Mouse (Mus musculus): ENCODE data around the gene Imp4. TPM values are rescaled to one million over a fixed set of nuclear protein-coding genes. Genes with fewer than 3 reads are reported as not detected.
"Not testable (repeated sequence)": the region's sequence is repeated elsewhere in the genome, so short reads cannot be mapped to it uniquely, and the experiment has no call there.

Gene Imp4
- polyA plus RNA-seq, 1 experiment from 2014 or later = 123 TPM

DNA sequence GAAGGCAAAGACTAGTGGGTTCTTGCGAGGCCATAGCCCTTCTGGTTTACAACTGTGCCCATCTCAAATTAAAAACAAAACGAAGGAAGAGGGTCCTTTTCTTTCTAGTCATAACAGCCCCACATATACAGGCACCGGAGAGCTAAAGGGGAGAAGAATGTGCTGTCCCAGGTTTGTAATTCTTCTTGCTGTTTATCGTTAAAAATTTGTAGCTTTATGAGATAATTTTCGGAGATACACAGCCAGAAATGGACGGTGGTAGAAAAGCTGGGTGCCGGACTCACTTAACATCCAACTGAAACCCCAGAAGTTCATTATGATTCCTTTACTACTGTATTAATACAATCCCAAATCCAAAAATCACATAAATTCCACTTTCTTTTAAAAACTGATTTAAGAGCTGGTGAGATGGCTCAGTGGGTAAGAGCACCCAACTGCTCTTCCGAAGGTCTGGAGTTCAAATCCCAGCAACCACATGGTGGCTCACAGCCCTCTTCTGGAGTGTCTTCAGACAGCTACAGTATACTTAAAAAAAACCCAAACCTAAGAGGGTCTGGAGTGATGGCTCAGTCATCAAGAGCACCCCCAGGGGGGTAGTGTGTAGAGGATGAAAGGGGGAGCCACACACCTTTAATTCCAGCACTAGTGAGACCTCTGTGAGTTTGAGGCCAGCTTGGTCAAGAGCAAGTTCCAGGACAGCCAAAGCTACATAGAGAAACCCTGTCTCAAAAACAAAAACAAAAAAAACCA lies 4.1 kb upstream of the Imp4 start:
- H3K4me3 ChIP-seq = peak overlapping the region; percentile 72
- H3K9me3 ChIP-seq = peaks cover 18% of the 10 kb centered on the region
- H3K27me3 ChIP-seq (replicated peaks; ENCODE audit: low read depth, poor library complexity, severe bottlenecking) = no peaks in the 10 kb centered on the region
- peak overlapping the region; percentile 91 for H3K27ac ChIP-seq (replicated peaks)
- H3K4me1 ChIP-seq = peaks cover 24% of the 10 kb centered on the region
- DNase-seq (ENCODE audit: low spot score) = no peak
- WGBS = 32% methylated on average over 8 of the region's 8 CpGs
- H3K36me3 ChIP-seq (replicated peaks) = peaks cover 29% of the 10 kb centered on the region

- DNase-seq (ENCODE audit: low spot score) = no peak
Observed at GRCm38 (mm10) chr1:34436374-34436773, 3.3 kb upstream of the Imp4 start.

GRCm38 (mm10) chr1:34437366-34437765 lies 2.3 kb upstream of the Imp4 start:
- 94% methylated on average over 8 of the region's 8 CpGs for WGBS
- Histone ChIP-seq H3K4me1 (peaks cover 31% of the 10 kb centered on the region), H3K36me3 (replicated peaks) (peaks cover 24% of the 10 kb centered on the region)
- H3K9me3 ChIP-seq; H3K4me3 ChIP-seq; DNase-seq (ENCODE audit: low spot score); H3K27me3 ChIP-seq (replicated peaks; ENCODE audit: low read depth, poor library complexity, severe bottlenecking); H3K27ac ChIP-seq (replicated peaks): not testable (repeated sequence)

More at GRCm38 (mm10) chr1:34436374-34436773, 3.3 kb upstream of the Imp4 start:
- no peaks in the 10 kb centered on the region for H3K27me3 ChIP-seq (replicated peaks; ENCODE audit: low read depth, poor library complexity, severe bottlenecking)
- peaks cover 24% of the 10 kb centered on the region for H3K36me3 ChIP-seq (replicated peaks)
- H3K27ac ChIP-seq (replicated peaks) = no peak overlapping the region
- peaks cover 10% of the 10 kb centered on the region for H3K9me3 ChIP-seq
- 78% methylated on average over 3 of the region's 3 CpGs for WGBS
- H3K4me1 ChIP-seq = peaks cover 31% of the 10 kb centered on the region
- no peak overlapping the region for H3K4me3 ChIP-seq

DNA sequence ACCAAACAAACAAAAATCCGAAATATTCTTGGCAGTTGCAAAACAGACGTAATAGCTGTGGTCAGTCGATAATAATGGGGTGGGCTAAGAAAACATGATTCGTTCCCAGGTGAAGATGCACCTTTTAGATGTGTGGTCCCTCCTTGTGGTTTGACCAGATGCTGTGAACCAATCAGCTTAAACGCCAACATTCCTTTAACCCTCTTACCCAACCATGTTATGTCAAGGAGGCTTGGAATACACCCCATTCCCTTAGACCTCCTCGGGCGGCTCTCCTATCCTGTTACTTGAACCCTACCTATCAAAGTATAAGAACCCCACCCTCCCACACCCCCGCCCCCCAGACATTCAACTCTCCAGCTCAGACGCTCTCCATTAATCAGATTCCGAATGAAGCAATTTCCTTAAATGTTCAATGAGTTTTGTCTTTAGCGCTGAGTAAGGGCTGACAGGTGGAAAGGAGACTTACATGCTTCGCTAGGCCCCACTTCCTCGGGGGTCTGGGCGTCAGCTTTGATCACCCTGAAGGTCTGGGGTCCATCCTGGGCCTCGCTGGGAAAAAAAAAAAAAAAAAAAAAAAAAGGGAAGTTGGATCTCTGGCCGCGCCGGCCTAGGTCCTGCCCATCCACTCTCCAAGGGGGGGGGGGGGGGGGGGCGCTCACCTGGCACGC lies 1.1 kb upstream of the Imp4 start:
- no peak for DNase-seq (ENCODE audit: low spot score)
- WGBS = 41% methylated on average over 17 of the region's 20 CpGs
- no peaks in the 10 kb centered on the region for H3K27me3 ChIP-seq (replicated peaks; ENCODE audit: low read depth, poor library complexity, severe bottlenecking)
- H3K36me3 ChIP-seq (replicated peaks) = peaks cover 35% of the 10 kb centered on the region
- H3K4me3 ChIP-seq = peak overlapping the region; percentile 84
- peak overlapping the region; percentile 85 for H3K27ac ChIP-seq (replicated peaks)
- no peaks in the 10 kb centered on the region for H3K9me3 ChIP-seq
- H3K4me1 ChIP-seq = peaks cover 24% of the 10 kb centered on the region

DNA sequence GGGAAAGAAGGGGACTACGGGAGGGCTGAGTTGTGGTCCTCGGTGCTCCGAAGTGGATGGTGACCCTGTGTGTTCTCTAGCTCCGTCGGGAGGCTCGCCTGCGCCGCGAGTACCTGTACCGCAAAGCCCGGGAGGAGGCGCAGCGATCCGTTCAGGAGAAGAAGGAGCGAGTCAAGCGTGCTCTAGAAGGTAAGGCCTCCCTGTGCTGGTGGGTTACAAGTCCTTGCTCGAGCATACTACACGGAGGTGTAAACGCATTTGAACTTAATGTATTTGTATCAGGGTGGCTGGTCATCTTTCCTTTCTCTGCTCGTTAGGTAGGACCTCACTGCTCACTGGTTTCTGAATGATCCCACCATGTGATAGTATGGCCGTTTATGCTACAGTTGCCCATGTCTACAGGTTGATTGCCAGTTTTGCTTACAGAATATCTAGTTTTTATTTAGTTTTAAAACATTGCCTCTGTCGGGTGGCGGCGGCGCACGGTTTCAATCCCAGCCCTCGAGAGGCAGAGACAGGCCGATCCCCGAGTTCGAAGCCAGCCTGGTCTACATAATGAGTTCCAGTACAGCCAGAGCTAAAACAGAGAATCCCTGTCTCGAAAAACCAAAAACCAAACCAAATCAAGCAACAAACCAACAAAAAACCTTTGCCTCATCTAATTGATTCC lies 445 bp downstream of the Imp4 start:
- H3K9me3 ChIP-seq = no peaks in the 10 kb centered on the region
- H3K27me3 ChIP-seq (replicated peaks; ENCODE audit: low read depth, poor library complexity, severe bottlenecking) = no peaks in the 10 kb centered on the region
- H3K36me3 ChIP-seq (replicated peaks) = peaks cover 51% of the 10 kb centered on the region
- DNase-seq (ENCODE audit: low spot score) = no peak
- peaks cover 17% of the 10 kb centered on the region for H3K4me1 ChIP-seq
- 8% methylated on average over 31 of the region's 31 CpGs for WGBS
- H3K27ac ChIP-seq (replicated peaks) = peak overlapping the region; percentile 85
- H3K4me3 ChIP-seq = peak overlapping the region; percentile 84

DNA sequence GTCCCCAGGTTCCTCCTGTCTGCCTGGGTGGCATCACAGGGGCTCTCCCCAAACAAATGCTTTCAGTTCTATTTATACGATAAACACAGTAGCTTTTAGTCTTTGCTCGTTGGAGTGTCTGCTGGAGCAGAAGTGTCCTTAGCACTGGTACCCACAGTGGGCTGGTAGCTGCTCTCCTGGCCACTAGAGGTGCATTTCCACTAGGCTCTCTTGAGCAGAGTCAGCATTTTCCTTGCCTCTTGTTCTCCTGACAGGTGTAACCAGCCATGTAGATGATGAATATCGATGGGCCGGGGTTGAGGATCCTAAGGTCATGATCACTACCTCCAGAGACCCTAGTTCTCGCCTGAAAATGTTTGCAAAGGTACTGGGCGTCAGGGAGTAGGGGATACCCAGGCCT lies 3.5 kb downstream of the Imp4 start:
- Histone ChIP-seq H3K9me3 (no peaks in the 10 kb centered on the region), H3K27ac (replicated peaks) (no peak overlapping the region), H3K36me3 (replicated peaks) (peaks cover 62% of the 10 kb centered on the region), H3K27me3 (replicated peaks; ENCODE audit: low read depth, poor library complexity, severe bottlenecking) (no peaks in the 10 kb centered on the region), H3K4me3 (no peak overlapping the region), H3K4me1 (peaks cover 17% of the 10 kb centered on the region)
- 94% methylated on average over 6 of the region's 6 CpGs for WGBS
- no peak for DNase-seq (ENCODE audit: low spot score)

- H3K9me3 ChIP-seq = no peaks in the 10 kb centered on the region
- H3K27me3 ChIP-seq (replicated peaks; ENCODE audit: low read depth, poor library complexity, severe bottlenecking) = peaks cover 68% of the 10 kb centered on the region
- H3K4me1 ChIP-seq = peaks cover 11% of the 10 kb centered on the region
- no peaks in the 10 kb centered on the region for H3K36me3 ChIP-seq (replicated peaks)
- no peak overlapping the region for H3K27ac ChIP-seq (replicated peaks)
- no peak overlapping the region for H3K4me3 ChIP-seq
- 33% methylated on average over 8 of the region's 8 CpGs for WGBS
- peak; percentile 11 for DNase-seq (ENCODE audit: low spot score)
Observed at GRCm38 (mm10) chr1:34458431-34458830, 18.8 kb downstream of the Imp4 start.

GRCm38 (mm10) chr1:34459284-34460060 lies 19.8 kb downstream of the Imp4 start, which contains the start of gene Ptpn18:
TSS of gene Ptpn18 (plus strand) at chr1:34459762.
- Histone ChIP-seq H3K4me3 (peak within 1 kb of the TSS; percentile 71), H3K36me3 (replicated peaks) (no peaks in the 10 kb centered on the region), H3K27me3 (replicated peaks; ENCODE audit: low read depth, poor library complexity, severe bottlenecking) (peaks cover 68% of the 10 kb centered on the region), H3K4me1 (peaks cover 11% of the 10 kb centered on the region), H3K27ac (replicated peaks) (0 out of 2 replicates have a peak within 1 kb of the TSS, but pooled peaks have one; percentile 24), H3K9me3 (no peaks in the 10 kb centered on the region)
- DNase-seq (ENCODE audit: low spot score) = peak; percentile 91
- under 1% methylated on average over 48 of the region's 48 CpGs for whole genome bisulfite sequencing

DNA sequence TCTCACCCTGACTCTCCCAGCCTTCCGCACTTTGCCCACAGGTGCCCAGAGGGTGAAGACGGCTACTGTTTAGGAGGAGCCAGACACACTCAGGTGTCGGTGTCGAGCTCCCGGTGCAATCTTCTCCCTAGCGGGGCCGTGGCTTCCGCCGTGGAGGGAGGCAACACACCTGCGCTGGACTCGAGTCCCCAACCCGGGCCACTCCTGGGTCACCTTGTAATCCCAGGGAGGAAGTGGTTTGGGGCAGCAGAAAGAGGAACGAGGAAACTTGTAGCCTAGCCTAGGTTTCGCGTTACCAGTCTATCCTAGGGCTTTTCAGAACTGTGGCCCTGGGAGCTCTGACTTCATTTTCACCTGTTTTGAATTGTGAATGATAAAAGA lies 20.4 kb downstream of the Imp4 start:
- Histone ChIP-seq H3K27me3 (replicated peaks; ENCODE audit: low read depth, poor library complexity, severe bottlenecking) (peaks cover 68% of the 10 kb centered on the region), H3K27ac (replicated peaks) (no peak overlapping the region), H3K36me3 (replicated peaks) (no peaks in the 10 kb centered on the region), H3K9me3 (no peaks in the 10 kb centered on the region), H3K4me3 (peak overlapping the region; percentile 71), H3K4me1 (peaks cover 11% of the 10 kb centered on the region)
- no peak for DNase-seq (ENCODE audit: low spot score)
- 2% methylated on average over 15 of the region's 15 CpGs for WGBS

DNA sequence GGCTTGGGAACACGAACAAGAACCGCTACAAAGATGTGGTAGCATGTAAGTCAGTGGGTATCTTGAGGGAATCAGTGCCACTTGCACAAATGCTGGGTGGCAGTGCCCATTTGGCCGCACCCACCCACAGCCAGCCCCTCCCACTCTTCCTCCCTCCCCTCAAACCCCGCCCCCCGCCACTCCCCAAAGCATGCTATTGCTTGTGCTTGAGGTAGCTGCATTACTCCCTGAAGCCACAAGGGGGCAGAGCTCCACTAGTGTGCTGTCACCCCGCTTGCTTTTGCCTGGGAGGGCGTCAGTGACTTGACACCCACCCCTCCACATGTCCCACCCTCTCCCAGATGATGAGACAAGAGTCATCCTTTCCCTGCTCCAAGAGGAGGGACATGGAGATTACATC lies 23.1 kb downstream of the Imp4 start:
- H3K27me3 ChIP-seq (replicated peaks; ENCODE audit: low read depth, poor library complexity, severe bottlenecking) = peaks cover 52% of the 10 kb centered on the region
- no peak overlapping the region for H3K4me3 ChIP-seq
- no peaks in the 10 kb centered on the region for H3K9me3 ChIP-seq
- H3K27ac ChIP-seq (replicated peaks) = no peak overlapping the region
- H3K36me3 ChIP-seq (replicated peaks) = no peaks in the 10 kb centered on the region
- peak; percentile 71 for DNase-seq (ENCODE audit: low spot score)
- H3K4me1 ChIP-seq = peaks cover 11% of the 10 kb centered on the region
- WGBS = 11% methylated on average over 7 of the region's 7 CpGs

- DNase-seq (ENCODE audit: low spot score) = no peak
- H3K9me3 ChIP-seq = no peaks in the 10 kb centered on the region
- peaks cover 36% of the 10 kb centered on the region for H3K27me3 ChIP-seq (replicated peaks; ENCODE audit: low read depth, poor library complexity, severe bottlenecking)
- WGBS = 90% methylated on average over 8 of the region's 8 CpGs
- H3K4me1 ChIP-seq = peaks cover 6% of the 10 kb centered on the region
- H3K36me3 ChIP-seq (replicated peaks) = no peaks in the 10 kb centered on the region
- no peak overlapping the region for H3K27ac ChIP-seq (replicated peaks)
- no peak overlapping the region for H3K4me3 ChIP-seq
Observed at GRCm38 (mm10) chr1:34464310-34464817, 24.7 kb downstream of the Imp4 start.

DNA sequence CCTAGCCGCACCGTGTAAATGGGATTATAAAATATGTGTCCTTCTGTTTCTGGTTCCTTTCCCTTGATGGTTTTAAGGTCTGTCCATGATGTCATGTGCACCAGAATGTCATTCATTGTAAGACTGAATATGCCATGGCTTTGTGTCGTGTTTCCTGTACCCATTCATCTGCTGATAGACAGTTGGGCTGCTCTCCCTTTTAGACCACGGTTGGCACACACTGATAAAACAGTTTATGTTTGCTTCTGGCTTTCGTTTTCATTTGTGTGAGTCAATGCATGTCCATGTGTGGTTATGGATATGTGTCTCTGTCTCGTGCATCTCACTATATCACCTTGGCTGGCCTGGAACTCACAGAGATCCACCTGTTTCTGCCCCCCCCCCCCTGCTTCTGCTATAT lies 25.8 kb downstream of the Imp4 start:
- DNase-seq (ENCODE audit: low spot score) = no peak

More for the DNA sequence above, 25.8 kb downstream of the Imp4 start:
- Histone ChIP-seq H3K4me1 (no peaks in the 10 kb centered on the region), H3K27me3 (replicated peaks; ENCODE audit: low read depth, poor library complexity, severe bottlenecking) (peaks cover 26% of the 10 kb centered on the region), H3K36me3 (replicated peaks) (no peaks in the 10 kb centered on the region), H3K27ac (replicated peaks) (no peak overlapping the region), H3K9me3 (no peaks in the 10 kb centered on the region), H3K4me3 (no peak overlapping the region)
- WGBS = 86% methylated on average over 6 of the region's 6 CpGs
